Mouse (Mus musculus) adrenal gland, adult 2 months (tissue): Measurements from ENCODE around the gene Sik2. TPM values are rescaled to one million over a fixed set of nuclear protein-coding genes. Genes with fewer than 3 reads are reported as not detected.

Experiments
- polyA plus RNA-seq: library from polyadenylated mRNA; depleted of rRNA; stranded (reverse); fragments of >200 nt; gene quantifications from 2 replicates; pipeline ENCODE4 v1.2.3, GENCODE M21; 2012; rRNA removed
- total RNA-seq, 2 experiments: library from RNA; stranded (reverse); gene quantifications; 2 replicates each; pipeline ENCODE4 v1.2.3; 2021

Sik2 gene
- total and polyA plus RNA-seq, 3 experiments, result 81.4 to 108 (median 107) TPM

Other genes with a start within 250 kb of the Sik2 start
- gene Fdxacb1, start 240.8 kb downstream of the Sik2 start, total RNA-seq, result 1 to 10 TPM; 5.7 to 5.8 TPM
- 2.1 and 2.7 TPM in 2 replicates for gene Fdxacb1, start 240.8 kb downstream of the Sik2 start, polyA plus RNA-seq
- gene Alg9, start 234.1 kb downstream of the Sik2 start, total RNA-seq, result 10 to 100 TPM; 27.1 to 27.8 TPM
- gene Alg9, start 234.1 kb downstream of the Sik2 start, polyA plus RNA-seq, result 17.6 and 26.8 TPM in 2 replicates
- 10 to 100 TPM; 47.8 to 63.4 TPM for gene 1110032A03Rik, start 233.6 kb downstream of the Sik2 start, total RNA-seq
- gene 1110032A03Rik, start 233.6 kb downstream of the Sik2 start, polyA plus RNA-seq, result 29.4 and 29.7 TPM in 2 replicates
- gene Ppp2r1b, start 163.8 kb downstream of the Sik2 start, total RNA-seq, result 10 to 100 TPM; 38.4 to 44.4 TPM
- gene Ppp2r1b, start 163.8 kb downstream of the Sik2 start, polyA plus RNA-seq, result 6.4 and 8.2 TPM in 2 replicates
- not detected for gene Btg4, start 51.8 kb upstream of the Sik2 start, total RNA-seq
- gene Btg4, start 51.8 kb upstream of the Sik2 start, polyA plus RNA-seq, result not detected in 2 replicates
- 1 to 10 TPM; 5.8 to 9.1 TPM for gene Layn, start 68.0 kb upstream of the Sik2 start, total RNA-seq
- gene Layn, start 68.0 kb upstream of the Sik2 start, polyA plus RNA-seq, result 1.2 and 2.8 TPM in 2 replicates
- not detected for gene 4833427G06Rik, start 93.0 kb upstream of the Sik2 start, total RNA-seq
- not detected in 2 replicates for gene 4833427G06Rik, start 93.0 kb upstream of the Sik2 start, polyA plus RNA-seq
- not detected for gene Gm32742, start 156.4 kb upstream of the Sik2 start, total RNA-seq
- not detected in 2 replicates for gene Gm32742, start 156.4 kb upstream of the Sik2 start, polyA plus RNA-seq
- gene Pou2af1, start 204.6 kb upstream of the Sik2 start, total RNA-seq, result under 1 TPM; 0.32 to 0.48 TPM
- gene Pou2af1, start 204.6 kb upstream of the Sik2 start, polyA plus RNA-seq, result 0.41 and 0.45 TPM in 2 replicates